Mouse (Mus musculus) Patski (cell line): Measurements from ENCODE around the gene Anks6. TPM values are rescaled to one million over a fixed set of nuclear protein-coding genes. Genes with fewer than 3 reads are reported as not detected.
A peak's percentile ranks its signal among the peaks of the same experiment; 100 is the strongest.

ENCODE experiments used
- ATAC-seq: fragments of 100-300 bp; one replicate; pipeline ENCODE4 v1.8.0; 2021
- CTCF ChIA-PET: fragments of 350-600 bp; sonication (Branson Sonifier 250); formaldehyde crosslinking; loops from one replicate; lab custom pipeline; 2022; ENCODE audit warnings: inconsistent platforms; lab: Charles Lee
- POLR2A ChIA-PET: fragments of 350-600 bp; sonication (Branson Sonifier 250); formaldehyde crosslinking; loops from one replicate; lab custom pipeline; 2022; ENCODE audit warnings: antibody characterized with exemption, inconsistent platforms; lab: Charles Lee
- DNase-seq: peaks from one replicate; pipeline ENCODE4 v3.0.0-alpha.2; 2011; ENCODE audit warnings: low read depth, low spot score
- H3K27me3 ChIP-seq: fragments of 371-371 bp; one replicate; pipeline ENCODE4 v1.5.1; 2021
- CTCF ChIP-seq: fragments of 100-300 bp; IDR thresholded peaks from one replicate; pipeline ENCODE4 v1.5.1; 2021
- in situ Hi-C: fragments of 300-500 bp; cut with MboI; formaldehyde crosslinking; loops from 3 replicates; pipeline ENCODE4 v1.11.1; 2018; ENCODE audit warnings: low pct_unique_long_range_greater_than_20kb, mixed read lengths
- polyA plus RNA-seq: library from polyadenylated mRNA; unstranded; gene quantifications from one replicate; pipeline ENCODE4 v1.2.3, GENCODE M21; 2021

The Anks6 gene
- 9.4 TPM for polyA plus RNA-seq

DNA sequence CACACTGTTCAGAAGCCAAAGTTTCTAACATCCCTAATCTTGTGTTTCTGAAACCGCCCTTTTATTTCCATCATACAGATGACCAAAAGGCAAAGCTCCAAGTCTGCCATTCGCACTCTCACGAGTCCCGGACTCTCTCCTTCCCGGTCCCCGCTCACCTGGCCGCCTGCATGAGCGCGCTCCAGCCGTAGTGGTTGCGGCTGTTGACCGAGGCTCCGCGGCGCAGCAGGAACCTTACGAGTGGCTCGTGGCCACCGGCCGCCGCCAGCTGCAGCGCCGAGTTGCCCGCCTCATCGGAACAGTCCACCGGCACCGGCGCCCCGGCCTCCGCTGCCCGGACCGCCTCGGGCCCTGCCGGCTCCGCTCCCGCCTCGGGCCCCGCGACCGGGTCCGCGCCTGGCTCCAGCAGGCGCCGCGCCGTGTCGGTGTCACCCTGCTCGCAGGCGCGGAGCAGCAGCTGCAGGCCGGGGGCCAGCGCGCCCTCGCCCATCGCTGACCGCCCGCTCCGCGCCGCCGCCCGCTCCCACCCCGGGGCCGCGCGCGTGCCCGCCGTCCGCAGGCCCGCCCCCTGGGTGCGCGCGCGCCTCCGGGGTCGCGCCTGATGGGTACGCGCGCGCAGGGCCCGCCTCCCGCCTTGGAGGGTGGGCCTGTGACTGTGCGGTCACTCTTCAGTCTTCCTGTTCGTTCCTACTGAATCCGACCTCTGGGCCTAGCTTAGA, at the start of gene Anks6:
Anks6 (minus strand) TSS at position 637 of the 719 bp plus-strand sequence.
- ATAC-seq (peak; percentile 81), DNase-seq (no peak)
- in situ Hi-C loops = no loop called here
- POLR2A ChIA-PET = no interaction called here
- CTCF ChIA-PET = interaction anchor here (1.1 kb wide), 1 partner anchor 21 kb away, joined by 4 read pairs; no protein-coding TSS in a partner anchor
- no peak for TF ChIP-seq CTCF
- H3K27me3 ChIP-seq = no peaks in the 10 kb centered on the region

DNA sequence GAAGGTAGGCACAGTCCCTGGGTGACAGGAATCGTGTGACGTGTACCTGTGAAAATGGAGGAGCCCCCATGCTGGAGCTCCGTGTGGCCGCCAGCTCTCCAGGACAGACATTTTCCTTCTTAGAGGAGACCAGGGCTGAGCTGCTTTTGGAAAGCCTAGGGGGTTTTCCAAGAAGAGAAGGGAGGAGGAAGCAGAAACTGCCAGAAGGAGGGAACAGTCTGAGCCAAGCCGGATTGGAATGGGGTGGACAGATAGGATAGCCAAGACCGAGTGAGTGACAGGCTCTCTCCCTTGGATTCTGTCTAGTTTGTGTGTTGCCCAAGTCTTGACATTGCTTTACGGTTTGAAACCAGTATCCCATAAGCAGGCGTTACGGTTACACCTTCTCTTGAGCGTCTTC, 46.3 kb upstream of the Anks6 start:
- ATAC-seq (no peak), DNase-seq (no peak)
- CTCF ChIA-PET = no interaction called here
- no peak for TF ChIP-seq CTCF
- POLR2A ChIA-PET = no interaction called here
- in situ Hi-C loops = no loop called here
- no peaks in the 10 kb centered on the region for H3K27me3 ChIP-seq

DNA sequence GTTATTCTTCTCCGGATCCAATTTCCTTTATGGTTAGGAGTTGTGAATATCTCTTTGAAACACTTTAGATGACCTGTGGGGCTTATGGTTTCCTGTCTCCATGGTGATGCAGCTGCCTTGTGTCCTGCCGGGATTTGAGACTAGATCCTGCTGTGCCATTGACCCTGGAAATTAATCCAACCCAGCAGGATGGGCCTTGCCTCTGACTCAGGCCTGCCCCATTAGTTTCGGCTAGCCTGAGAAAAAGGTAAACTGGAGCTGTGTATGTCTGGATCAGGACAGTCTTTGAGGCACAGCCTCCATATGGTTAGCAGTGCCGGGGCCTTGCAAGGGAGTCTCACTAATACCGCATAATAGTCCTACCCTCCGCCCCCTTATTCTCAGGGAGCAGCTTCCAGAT, 36.4 kb upstream of the Anks6 start:
- TF ChIP-seq CTCF = no peak
- no peaks in the 10 kb centered on the region for H3K27me3 ChIP-seq
- POLR2A ChIA-PET = no interaction called here
- CTCF ChIA-PET = no interaction called here
- no peak for DNase-seq
- no peak for ATAC-seq
- in situ Hi-C loops = no loop called here

DNA sequence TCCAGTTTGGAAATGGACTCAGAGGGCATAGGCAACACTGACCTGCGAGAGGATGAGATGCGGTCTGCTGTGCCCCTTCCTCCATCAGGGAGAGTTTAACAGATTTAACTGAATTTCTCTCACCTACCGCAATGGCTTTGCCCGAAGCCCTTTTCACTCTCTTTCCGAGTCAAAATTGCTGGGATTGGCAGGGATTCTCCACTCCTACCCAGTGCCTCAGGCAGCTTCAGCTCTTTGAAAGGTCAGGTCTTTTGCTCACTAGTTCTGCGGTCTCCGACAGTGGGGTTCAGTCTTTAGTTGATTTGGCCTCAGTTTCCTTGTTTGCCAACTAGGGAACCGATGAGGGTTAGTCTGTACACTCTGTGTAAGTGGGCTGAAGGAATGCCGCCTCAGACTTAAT, 35.9 kb upstream of the Anks6 start:
- ChIA-PET CTCF (no interaction called here), POLR2A (no interaction called here)
- no peaks in the 10 kb centered on the region for H3K27me3 ChIP-seq
- in situ Hi-C loops = no loop called here
- DNase-seq (no peak), ATAC-seq (no peak)
- no peak for TF ChIP-seq CTCF

GRCm38 (mm10) chr4:47092387-47093021, 35.3 kb upstream of the Anks6 start:
- POLR2A ChIA-PET = no interaction called here
- ATAC-seq (peak; percentile 20), DNase-seq (no peak)
- CTCF ChIA-PET = no interaction called here
- in situ Hi-C loops = no loop called here
- TF ChIP-seq CTCF = no peak
- no peaks in the 10 kb centered on the region for H3K27me3 ChIP-seq

DNA sequence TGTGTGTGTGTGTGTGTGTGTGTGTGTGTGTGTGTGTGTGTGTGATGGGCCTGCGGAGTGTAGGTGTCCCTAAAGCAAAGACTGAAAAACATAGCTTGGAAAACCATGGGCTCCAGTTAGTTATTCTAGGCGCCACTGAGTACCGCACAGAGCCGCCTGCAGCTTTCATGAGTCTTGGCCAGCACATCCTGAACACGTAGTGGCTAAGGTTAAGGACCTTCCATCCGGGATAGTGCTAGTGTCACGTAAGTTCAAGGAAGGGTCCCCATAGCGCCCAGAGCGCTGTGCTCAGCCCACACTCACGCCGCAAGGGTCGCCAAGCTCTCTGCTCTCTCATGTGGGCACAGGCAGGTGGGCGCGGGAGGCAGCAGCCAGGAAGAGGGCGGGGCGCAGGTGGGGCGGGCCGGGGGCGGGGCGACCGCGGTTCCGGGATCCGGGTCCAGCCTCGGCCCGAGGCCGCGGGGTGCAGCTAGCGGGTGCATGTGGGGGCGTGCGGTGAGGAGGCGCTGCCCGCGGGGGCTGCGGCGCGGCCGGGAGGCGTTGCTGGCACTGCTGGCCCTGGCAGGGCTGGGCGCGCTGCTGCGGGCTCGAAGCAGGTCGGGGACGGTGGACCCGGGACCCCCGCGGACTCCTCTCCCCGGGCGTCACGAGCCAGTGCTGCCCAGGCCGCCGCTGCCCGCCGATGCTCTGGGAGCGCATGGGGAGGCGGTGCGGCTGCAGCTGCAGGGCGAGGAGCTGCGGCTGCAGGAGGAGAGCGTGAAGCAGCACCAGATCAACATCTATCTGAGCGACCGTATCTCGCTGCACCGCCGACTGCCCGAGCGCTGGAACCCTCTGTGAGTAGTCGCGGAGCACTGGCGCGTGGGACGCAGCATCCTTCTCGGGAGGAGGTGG, 34.5 kb upstream of the Anks6 start, which contains the start of gene Galnt12:
Galnt12 (plus strand) TSS at position 417 of the 894 bp plus-strand sequence.
- ChIA-PET CTCF (interaction anchor here (1.6 kb wide), 1 partner anchor 17 kb away, joined by 5 read pairs; no protein-coding TSS in a partner anchor), POLR2A (no interaction called here)
- ATAC-seq (peak; percentile 76), DNase-seq (peak; percentile 3)
- no peak for TF ChIP-seq CTCF
- in situ Hi-C loops = no loop called here
- H3K27me3 ChIP-seq = no peaks in the 10 kb centered on the region

GRCm38 (mm10) chr4:47088671-47089070, 31.4 kb upstream of the Anks6 start:
- no peak for DNase-seq
- TF ChIP-seq CTCF = no peak
- in situ Hi-C loops = no loop called here
- POLR2A ChIA-PET = no interaction called here
- ATAC-seq = no peak
- H3K27me3 ChIP-seq = no peaks in the 10 kb centered on the region
- CTCF ChIA-PET = no interaction called here

DNA sequence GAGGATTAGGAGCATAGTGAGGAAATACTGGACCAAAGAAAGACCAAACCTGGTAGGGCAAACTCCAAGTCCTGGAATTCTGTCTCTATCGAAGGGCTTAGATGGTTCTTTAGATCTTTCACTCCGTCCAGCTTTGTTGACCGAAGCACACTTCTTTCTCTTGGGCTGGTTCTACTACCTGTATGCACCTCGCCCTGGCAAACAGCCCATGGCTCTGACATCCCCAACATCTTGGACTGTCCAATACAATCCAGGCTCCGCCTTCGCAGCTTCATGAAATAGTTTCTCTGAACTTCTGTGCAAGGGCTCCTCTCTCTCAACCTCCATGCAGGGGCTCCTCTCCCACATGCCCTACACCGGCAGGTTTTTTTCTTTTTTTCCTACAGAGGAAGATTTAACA, 26.6 kb upstream of the Anks6 start:
- CTCF ChIA-PET = no interaction called here
- ATAC-seq (no peak), DNase-seq (no peak)
- POLR2A ChIA-PET = no interaction called here
- in situ Hi-C loops = no loop called here
- no peak for TF ChIP-seq CTCF
- H3K27me3 ChIP-seq = no peaks in the 10 kb centered on the region

- TF ChIP-seq CTCF = no peak
- CTCF ChIA-PET = no interaction called here
Measured at GRCm38 (mm10) chr4:47080647-47081010, 23.4 kb upstream of the Anks6 start.

GRCm38 (mm10) chr4:47079997-47080646, 22.9 kb upstream of the Anks6 start:
- H3K27me3 ChIP-seq = no peaks in the 10 kb centered on the region
- ATAC-seq (no peak), DNase-seq (no peak)
- POLR2A ChIA-PET = no interaction called here
- CTCF ChIA-PET = no interaction called here
- in situ Hi-C loops = no loop called here
- TF ChIP-seq CTCF = no peak

More at GRCm38 (mm10) chr4:47080647-47081010, 23.4 kb upstream of the Anks6 start:
- H3K27me3 ChIP-seq = no peaks in the 10 kb centered on the region
- no peak for DNase-seq
- in situ Hi-C loops = no loop called here
- POLR2A ChIA-PET = no interaction called here
- no peak for ATAC-seq
